Mouse (Mus musculus) hindbrain, embryonic 16.5 days (tissue): ENCODE data around the gene Gclm. TPM values are rescaled to one million over a fixed set of nuclear protein-coding genes. Genes with fewer than 3 reads are reported as not detected.
A peak's percentile ranks its signal among the peaks of the same experiment; 100 is the strongest.
"Not testable (repeated sequence)": the region's sequence is repeated elsewhere in the genome, so short reads cannot be mapped to it uniquely, and the experiment has no call there.

Experiments
- ATAC-seq: fragments of 200-750 bp; cut with Nextera tagmentation; 2 replicates; pipeline ENCODE4 v1.8.0; 2017; ENCODE audit warnings: moderate TSS enrichment, moderate library complexity
- H3K27ac ChIP-seq: fragments of 300-500 bp; sonication (generic); 2 replicates; pipeline ENCODE4 v1.5.1; 2014; ENCODE audit warnings: low read depth, mild to moderate bottlenecking, control low read depth, low read length, moderate library complexity
- H3K27me3 ChIP-seq: fragments of 300-500 bp; sonication (generic); replicated peaks from 2 replicates; pipeline ENCODE4 v1.6.1; 2014; ENCODE audit warnings: low read length; ENCODE audit not compliant: control insufficient read depth, insufficient read depth
- H3K36me3 ChIP-seq: fragments of 300-500 bp; sonication (generic); 2 replicates; pipeline ENCODE4 v1.6.1; 2014; ENCODE audit warnings: mild to moderate bottlenecking, low read length, moderate library complexity, mixed read lengths; ENCODE audit not compliant: control insufficient read depth, insufficient read depth
- H3K4me1 ChIP-seq: fragments of 300-500 bp; sonication (generic); 2 replicates; pipeline ENCODE4 v1.6.1; 2014; ENCODE audit warnings: low read depth, low read length; ENCODE audit not compliant: control insufficient read depth, insufficient read depth
- H3K4me2 ChIP-seq: fragments of 300-500 bp; sonication (generic); 2 replicates; pipeline ENCODE4 v1.6.1; 2014; ENCODE audit warnings: mild to moderate bottlenecking, low read length, control low read depth, moderate library complexity
- H3K4me3 ChIP-seq: fragments of 300-500 bp; sonication (generic); 2 replicates; pipeline ENCODE4 v1.5.1; 2014; ENCODE audit warnings: mild to moderate bottlenecking, low read length, control low read depth, moderate library complexity
- H3K9ac ChIP-seq: fragments of 300-500 bp; sonication (generic); 2 replicates; pipeline ENCODE4 v1.6.1; 2014; ENCODE audit warnings: low read depth, mild to moderate bottlenecking, control low read depth, low read length, moderate library complexity
- H3K9me3 ChIP-seq: fragments of 300-500 bp; sonication (generic); 2 replicates; pipeline ENCODE4 v1.6.1; 2014; ENCODE audit warnings: mild to moderate bottlenecking, low read length, moderate library complexity; ENCODE audit not compliant: control insufficient read depth
- WGBS: fragments of 180-500 bp; shearing (Covaris S2); extraction: QIAGEN DNeasy Blood & Tissue Kit; methylation state at CpG from one replicate; pipeline ENCODE4 v1.1.7; 2014; 5-methylcytosine and 5-hydroxymethylcytosine counted together
- polyA plus RNA-seq: library from polyadenylated mRNA; unstranded; fragments of >200 nt; fragmentation: Nextera tagmentation; extraction: Ambion mirVana; gene quantifications from 2 replicates; pipeline ENCODE4 v1.2.1, GENCODE M21; 2015

Gclm gene
- polyA plus RNA-seq, 1 experiment from 2014 or later = 37.1 TPM

GRCm38 (mm10) chr3:122246986-122247767 is 1.8 kb downstream of the Gclm start:
- Histone ChIP-seq H3K36me3 (no peaks in the 10 kb centered on the region), H3K4me3 (peak overlapping the region; percentile 93), H3K9me3 (no peaks in the 10 kb centered on the region), H3K9ac (peak overlapping the region; percentile 36; the same call in 1 of the 2 replicates), H3K4me2 (peak overlapping the region; percentile 52), H3K4me1 (peaks cover 14% of the 10 kb centered on the region), H3K27ac (no peak overlapping the region), H3K27me3 (no peaks in the 10 kb centered on the region)
- WGBS = 68% methylated on average over 12 of the region's 12 CpGs
- no peak for ATAC-seq

DNA sequence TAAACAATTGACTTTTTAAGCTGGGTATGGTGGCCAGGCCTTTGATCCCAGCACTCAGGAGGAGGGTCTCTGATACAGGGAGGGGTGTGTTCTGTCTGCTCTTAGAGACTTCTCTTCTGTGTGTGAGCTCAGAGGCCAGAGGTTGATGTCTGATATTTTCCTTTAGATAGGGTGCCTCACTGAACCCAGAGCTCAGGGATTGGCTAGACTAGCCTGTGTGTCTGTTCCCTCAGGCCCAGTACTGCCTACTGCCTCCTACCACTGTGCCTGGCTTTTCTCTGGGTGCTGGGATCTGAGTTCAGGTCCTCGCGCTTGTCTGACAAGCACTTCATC is 2.4 kb downstream of the Gclm start:
- Histone ChIP-seq H3K4me2 (peak overlapping the region; percentile 52), H3K4me1 (peaks cover 14% of the 10 kb centered on the region), H3K27ac (no peak overlapping the region), H3K36me3 (no peaks in the 10 kb centered on the region), H3K4me3 (no peak overlapping the region), H3K27me3 (no peaks in the 10 kb centered on the region), H3K9me3 (no peaks in the 10 kb centered on the region), H3K9ac (no peak overlapping the region)
- no peak for ATAC-seq
- 97% methylated on average over 2 of the region's 2 CpGs for WGBS

DNA sequence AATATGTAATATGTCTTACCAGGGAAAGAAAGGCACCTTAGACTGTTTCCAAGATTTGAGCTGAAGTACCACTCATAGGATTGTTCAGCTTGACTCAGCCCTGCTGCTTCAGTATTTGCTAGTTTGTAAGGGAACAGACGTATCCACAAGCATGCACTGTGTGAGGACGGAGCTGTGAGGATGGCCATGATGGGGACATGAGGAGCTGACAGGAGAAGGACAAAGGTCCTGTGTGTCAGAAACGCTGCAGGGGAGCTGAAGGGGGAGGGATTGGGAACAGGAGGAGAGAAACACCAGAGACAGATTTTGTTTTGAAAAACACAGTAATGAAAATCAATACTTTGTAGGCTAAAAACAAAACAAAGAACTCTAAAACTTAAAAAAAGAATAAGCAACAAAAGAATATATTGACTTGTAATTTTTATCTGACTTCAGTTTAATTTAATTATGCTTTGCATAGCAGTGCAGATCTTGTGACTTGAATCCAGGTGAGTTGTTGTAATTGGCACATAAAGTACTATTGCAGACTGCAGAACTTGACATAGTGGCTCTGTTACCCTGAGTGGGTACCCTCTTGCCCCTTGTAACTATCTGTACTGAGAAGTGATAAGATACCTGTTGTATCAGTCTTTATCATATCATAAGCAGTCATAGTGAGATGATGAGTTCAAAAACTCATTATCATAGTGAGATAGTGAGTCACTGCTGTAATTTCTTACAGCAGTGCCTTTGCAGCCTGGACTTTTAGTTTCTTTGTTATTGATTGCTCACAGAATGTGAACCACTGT is 7.3 kb downstream of the Gclm start:
- Histone ChIP-seq H3K4me1 (peaks cover 3% of the 10 kb centered on the region), H3K9ac (no peak overlapping the region), H3K36me3 (no peaks in the 10 kb centered on the region), H3K9me3 (no peaks in the 10 kb centered on the region), H3K27ac (no peak overlapping the region), H3K4me3 (no peak overlapping the region), H3K4me2 (no peak overlapping the region), H3K27me3 (no peaks in the 10 kb centered on the region)
- ATAC-seq = no peak
- WGBS = 40% methylated on average over 3 of the region's 3 CpGs

GRCm38 (mm10) chr3:122254050-122254449 is 8.7 kb downstream of the Gclm start:
- not testable (repeated sequence) for H3K9me3 ChIP-seq, H3K4me2 ChIP-seq, H3K4me1 ChIP-seq, H3K36me3 ChIP-seq, ATAC-seq, H3K27me3 ChIP-seq, H3K9ac ChIP-seq, H3K27ac ChIP-seq, H3K4me3 ChIP-seq
- WGBS = 91% methylated on average over 7 of the region's 7 CpGs

- peaks cover 10% of the 10 kb centered on the region; the same call in 1 of the 2 replicates for H3K36me3 ChIP-seq
Measured at GRCm38 (mm10) chr3:122269986-122270385, 24.6 kb downstream of the Gclm start.

DNA sequence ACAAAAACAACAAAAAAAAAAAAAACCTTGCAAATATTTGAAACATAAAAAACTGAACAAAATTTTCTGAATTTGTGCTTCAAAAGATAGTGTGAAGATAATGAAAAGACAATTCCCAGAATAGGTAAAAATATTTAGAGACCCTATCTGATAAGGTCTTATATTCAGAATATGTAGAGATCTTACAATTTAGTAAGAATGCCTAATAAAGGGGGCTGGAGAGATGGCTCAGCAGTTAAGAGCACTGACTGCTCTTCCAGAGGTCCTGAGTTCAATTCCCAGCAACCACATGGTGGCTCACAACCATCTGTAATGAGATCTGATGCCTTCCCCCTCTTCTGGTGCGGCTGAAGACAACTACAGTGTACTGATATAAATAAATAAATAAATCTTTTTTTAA is 27.2 kb downstream of the Gclm start:
- not testable (repeated sequence) for H3K27me3 ChIP-seq, H3K27ac ChIP-seq, H3K9ac ChIP-seq, ATAC-seq, H3K4me2 ChIP-seq, H3K9me3 ChIP-seq, H3K4me3 ChIP-seq, H3K36me3 ChIP-seq
- peaks cover 22% of the 10 kb centered on the region for H3K4me1 ChIP-seq
- WGBS = 82% methylated on average over 1 of the region's 1 CpGs

More at GRCm38 (mm10) chr3:122269986-122270385, 24.6 kb downstream of the Gclm start:
- no peak for ATAC-seq
- WGBS = 77% methylated on average over 5 of the region's 5 CpGs
- no peaks in the 10 kb centered on the region for H3K9me3 ChIP-seq
- H3K4me3 ChIP-seq = no peak overlapping the region
- peaks cover 3% of the 10 kb centered on the region for H3K4me1 ChIP-seq
- H3K4me2 ChIP-seq = no peak overlapping the region
- no peaks in the 10 kb centered on the region for H3K27me3 ChIP-seq
- H3K9ac ChIP-seq = no peak overlapping the region
- H3K27ac ChIP-seq = no peak overlapping the region

- Histone ChIP-seq H3K4me2 (peak overlapping the region; percentile 49), H3K27me3 (no peaks in the 10 kb centered on the region), H3K4me3 (peak overlapping the region; percentile 98), H3K27ac (peak overlapping the region; percentile 68; the same call in 1 of the 2 replicates), H3K4me1 (peaks cover 30% of the 10 kb centered on the region), H3K9me3 (no peaks in the 10 kb centered on the region), H3K9ac (peak overlapping the region; percentile 60), H3K36me3 (peaks cover 3% of the 10 kb centered on the region; the same call in 1 of the 2 replicates)
- 11% methylated on average over 18 of the region's 20 CpGs for WGBS
- ATAC-seq = no peak; the same call in 1 of the 2 replicates
Measured at GRCm38 (mm10) chr3:122273407-122274240, 28.3 kb downstream of the Gclm start.

DNA sequence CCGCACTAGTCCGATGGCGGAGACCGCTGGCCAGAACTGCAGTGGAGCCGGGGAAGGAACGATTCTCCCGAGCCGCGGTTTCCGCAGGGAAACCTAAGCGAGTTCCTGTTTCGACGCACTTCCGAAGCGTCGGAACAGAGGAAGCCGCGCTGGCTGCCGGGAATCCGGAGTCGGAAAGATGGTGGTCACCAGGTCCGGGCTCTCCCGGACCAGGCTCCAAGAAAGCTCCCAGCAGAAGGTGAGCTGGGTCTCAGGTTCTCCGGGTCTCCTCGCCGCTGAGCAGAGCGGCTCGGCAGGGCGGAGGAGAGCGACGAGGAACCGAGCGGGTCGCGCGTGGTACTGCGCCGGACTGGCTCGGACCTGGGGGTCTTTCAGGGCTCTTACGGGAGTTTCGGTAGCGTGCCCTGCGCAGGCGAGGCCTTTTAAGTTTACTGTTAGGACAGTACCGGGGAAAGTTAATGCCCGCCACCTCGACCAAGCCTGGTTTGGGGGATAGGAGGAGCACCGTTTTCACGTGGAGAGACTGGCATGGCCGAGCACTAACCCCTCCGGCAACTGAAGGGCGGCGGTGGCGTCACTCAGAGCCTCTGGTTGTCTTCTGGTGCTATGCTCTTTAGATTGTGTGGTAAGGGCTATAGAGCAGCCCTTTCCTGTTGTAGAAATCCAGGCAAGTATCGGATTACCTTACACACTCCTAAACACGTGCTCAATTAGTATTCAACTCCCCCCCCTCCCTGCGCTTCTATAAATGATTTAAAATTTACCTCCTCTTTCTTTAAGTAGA is 29.1 kb downstream of the Gclm start, which contains the start of gene Dnttip2:
Gene Dnttip2, plus strand, starts transcription at position 148 of the 784 bp plus-strand sequence.
- peak within 1 kb of the TSS; percentile 82 for H3K27ac ChIP-seq
- WGBS = under 1% methylated on average over 56 of the region's 57 CpGs
- peak within 1 kb of the TSS; percentile 98 for H3K4me3 ChIP-seq
- H3K4me1 ChIP-seq = peaks cover 30% of the 10 kb centered on the region
- peak; percentile 96 for ATAC-seq
- peaks cover 6% of the 10 kb centered on the region; the same call in 1 of the 2 replicates for H3K36me3 ChIP-seq
- H3K4me2 ChIP-seq = peak within 1 kb of the TSS; percentile 86
- H3K27me3 ChIP-seq = no peaks in the 10 kb centered on the region
- H3K9ac ChIP-seq = peak within 1 kb of the TSS; percentile 91
- no peaks in the 10 kb centered on the region for H3K9me3 ChIP-seq
